Mouse (Mus musculus): ENCODE data around the gene Fbxw10. TPM values are rescaled to one million over a fixed set of nuclear protein-coding genes. Genes with fewer than 3 reads are reported as not detected.

Gene Fbxw10
- polyA plus RNA-seq, 1 experiment from 2014 or later: 0.03 TPM

- DNase-seq: no peak
- Histone ChIP-seq H3K9me3 (replicated peaks) (no peaks in the 10 kb centered on the region), H3K4me1 (replicated peaks) (peaks cover 26% of the 10 kb centered on the region), H3K9ac (no peak overlapping the region), H3K27me3 (no peaks in the 10 kb centered on the region), H3K27ac (no peak overlapping the region), H3K4me3 (replicated peaks) (no peak overlapping the region), H3K36me3 (no peaks in the 10 kb centered on the region), H3K4me2 (no peak overlapping the region)
- WGBS (ENCODE audit: insufficient replicate concordance): 48% methylated on average over 3 of the region's 3 CpGs
- ATAC-seq (ENCODE audit: low read depth): no peak
Measured at GRCm38 (mm10) chr11:62845730-62846129, 1.1 kb upstream of the Fbxw10 start.

- Histone ChIP-seq H3K4me2 (no peak overlapping the region), H3K27me3 (no peaks in the 10 kb centered on the region), H3K27ac (no peak overlapping the region), H3K9ac (no peak overlapping the region), H3K4me3 (replicated peaks) (no peak overlapping the region), H3K9me3 (replicated peaks) (no peaks in the 10 kb centered on the region), H3K4me1 (replicated peaks) (peaks cover 28% of the 10 kb centered on the region), H3K36me3 (no peaks in the 10 kb centered on the region)
- WGBS (ENCODE audit: insufficient replicate concordance): 53% methylated on average over 4 of the region's 4 CpGs
- ATAC-seq (ENCODE audit: low read depth): no peak
- no peak for DNase-seq
Measured at GRCm38 (mm10) chr11:62847655-62848191, 854 bp downstream of the Fbxw10 start.

- no peaks in the 10 kb centered on the region for H3K9me3 ChIP-seq (replicated peaks)
- DNase-seq (no peak), ATAC-seq (ENCODE audit: low read depth) (no peak)
- no peaks in the 10 kb centered on the region for H3K27me3 ChIP-seq
- no peak overlapping the region for H3K9ac ChIP-seq
- no peak overlapping the region for H3K27ac ChIP-seq
- no peak overlapping the region for H3K4me3 ChIP-seq (replicated peaks)
- H3K4me2 ChIP-seq: no peak overlapping the region
- no peaks in the 10 kb centered on the region for H3K36me3 ChIP-seq
- 50% methylated on average over 2 of the region's 2 CpGs for WGBS (ENCODE audit: insufficient replicate concordance)
- H3K4me1 ChIP-seq (replicated peaks): peaks cover 34% of the 10 kb centered on the region
Measured at GRCm38 (mm10) chr11:62848301-62848700, 1.4 kb downstream of the Fbxw10 start.

GRCm38 (mm10) chr11:62851199-62851598 is 4.3 kb downstream of the Fbxw10 start:
- Histone ChIP-seq H3K4me2 (no peak overlapping the region), H3K27ac (no peak overlapping the region), H3K27me3 (no peaks in the 10 kb centered on the region), H3K4me3 (replicated peaks) (no peak overlapping the region), H3K4me1 (replicated peaks) (peaks cover 31% of the 10 kb centered on the region), H3K9ac (no peak overlapping the region), H3K9me3 (replicated peaks) (no peaks in the 10 kb centered on the region), H3K36me3 (no peaks in the 10 kb centered on the region)
- WGBS (ENCODE audit: insufficient replicate concordance): 75% methylated on average over 1 of the region's 1 CpGs
- no peak for ATAC-seq (ENCODE audit: low read depth)
- DNase-seq: no peak

- Histone ChIP-seq H3K4me1 (replicated peaks) (peaks cover 17% of the 10 kb centered on the region), H3K27me3 (no peaks in the 10 kb centered on the region), H3K4me3 (replicated peaks) (no peak overlapping the region), H3K9me3 (replicated peaks) (no peaks in the 10 kb centered on the region), H3K4me2 (peak overlapping the region; percentile 22), H3K27ac (no peak overlapping the region), H3K9ac (no peak overlapping the region), H3K36me3 (no peaks in the 10 kb centered on the region)
- WGBS (ENCODE audit: insufficient replicate concordance): 51% methylated on average over 6 of the region's 6 CpGs
- DNase-seq (no peak), ATAC-seq (ENCODE audit: low read depth) (peak; percentile 93)
Measured at GRCm38 (mm10) chr11:62853334-62853733, 6.5 kb downstream of the Fbxw10 start.

GRCm38 (mm10) chr11:62865562-62865961 is 18.7 kb downstream of the Fbxw10 start:
- no peak for DNase-seq
- WGBS (ENCODE audit: insufficient replicate concordance): 50% methylated on average over 4 of the region's 4 CpGs
- H3K36me3 ChIP-seq: no peaks in the 10 kb centered on the region
- H3K4me1 ChIP-seq (replicated peaks): peaks cover 13% of the 10 kb centered on the region
- ATAC-seq (ENCODE audit: low read depth): no peak
- H3K27ac ChIP-seq: no peak overlapping the region
- no peak overlapping the region for H3K4me2 ChIP-seq
- no peaks in the 10 kb centered on the region for H3K9me3 ChIP-seq (replicated peaks)
- H3K4me3 ChIP-seq (replicated peaks): no peak overlapping the region
- no peak overlapping the region for H3K9ac ChIP-seq
- H3K27me3 ChIP-seq: no peaks in the 10 kb centered on the region; the same call in 1 of the 2 replicates

GRCm38 (mm10) chr11:62866685-62867084 is 19.8 kb downstream of the Fbxw10 start:
- Histone ChIP-seq H3K9ac (no peak overlapping the region), H3K27me3 (no peaks in the 10 kb centered on the region; the same call in 1 of the 2 replicates), H3K27ac (no peak overlapping the region), H3K36me3 (no peaks in the 10 kb centered on the region), H3K4me2 (no peak overlapping the region), H3K4me3 (replicated peaks) (no peak overlapping the region), H3K9me3 (replicated peaks) (no peaks in the 10 kb centered on the region), H3K4me1 (replicated peaks) (peaks cover 13% of the 10 kb centered on the region)
- WGBS (ENCODE audit: insufficient replicate concordance): 54% methylated on average over 7 of the region's 7 CpGs
- ATAC-seq (ENCODE audit: low read depth): no peak
- DNase-seq: no peak

GRCm38 (mm10) chr11:62869201-62869600 is 22.3 kb downstream of the Fbxw10 start:
- Histone ChIP-seq H3K36me3 (no peaks in the 10 kb centered on the region), H3K27ac (no peak overlapping the region), H3K4me2 (no peak overlapping the region), H3K9ac (no peak overlapping the region), H3K4me1 (replicated peaks) (peaks cover 13% of the 10 kb centered on the region), H3K9me3 (replicated peaks) (no peaks in the 10 kb centered on the region), H3K4me3 (replicated peaks) (no peak overlapping the region), H3K27me3 (no peaks in the 10 kb centered on the region; the same call in 1 of the 2 replicates)
- WGBS (ENCODE audit: insufficient replicate concordance): 72% methylated on average over 5 of the region's 5 CpGs
- DNase-seq (no peak), ATAC-seq (ENCODE audit: low read depth) (no peak)

- H3K4me3 ChIP-seq (replicated peaks): no peak overlapping the region
- H3K9me3 ChIP-seq (replicated peaks): no peaks in the 10 kb centered on the region
- ATAC-seq (ENCODE audit: low read depth) (peak; percentile 70), DNase-seq (no peak)
- H3K4me1 ChIP-seq (replicated peaks): peaks cover 13% of the 10 kb centered on the region
- H3K27me3 ChIP-seq: no peaks in the 10 kb centered on the region; the same call in 1 of the 2 replicates
- WGBS (ENCODE audit: insufficient replicate concordance): 46% methylated on average over 8 of the region's 8 CpGs
- no peaks in the 10 kb centered on the region for H3K36me3 ChIP-seq
- H3K4me2 ChIP-seq: no peak overlapping the region
- no peak overlapping the region for H3K27ac ChIP-seq
- H3K9ac ChIP-seq: no peak overlapping the region
Measured at GRCm38 (mm10) chr11:62869715-62870371, 23.0 kb downstream of the Fbxw10 start.

GRCm38 (mm10) chr11:62873479-62873878 is 26.6 kb downstream of the Fbxw10 start:
- H3K4me3 ChIP-seq (replicated peaks): no peak overlapping the region
- ATAC-seq (ENCODE audit: low read depth): no peak
- peaks cover 13% of the 10 kb centered on the region for H3K4me1 ChIP-seq (replicated peaks)
- DNase-seq: no peak
- no peak overlapping the region for H3K4me2 ChIP-seq
- H3K27ac ChIP-seq: no peak overlapping the region
- no peak overlapping the region for H3K9ac ChIP-seq
- no peaks in the 10 kb centered on the region for H3K9me3 ChIP-seq (replicated peaks)
- no peaks in the 10 kb centered on the region for H3K36me3 ChIP-seq
- H3K27me3 ChIP-seq: no peaks in the 10 kb centered on the region
- 65% methylated on average over 9 of the region's 9 CpGs for WGBS (ENCODE audit: insufficient replicate concordance)

GRCm38 (mm10) chr11:62875696-62876095 is 28.8 kb downstream of the Fbxw10 start:
- DNase-seq (no peak), ATAC-seq (ENCODE audit: low read depth) (no peak)
- Histone ChIP-seq H3K36me3 (no peaks in the 10 kb centered on the region), H3K27me3 (no peaks in the 10 kb centered on the region), H3K9me3 (replicated peaks) (no peaks in the 10 kb centered on the region), H3K27ac (no peak overlapping the region), H3K4me2 (no peak overlapping the region), H3K9ac (no peak overlapping the region), H3K4me3 (replicated peaks) (no peak overlapping the region), H3K4me1 (replicated peaks) (peaks cover 12% of the 10 kb centered on the region)
- 66% methylated on average over 1 of the region's 1 CpGs for WGBS (ENCODE audit: insufficient replicate concordance)

- H3K4me2 ChIP-seq: no peak overlapping the region
- H3K4me3 ChIP-seq (replicated peaks): no peak overlapping the region
- H3K27ac ChIP-seq: no peak overlapping the region
- no peaks in the 10 kb centered on the region for H3K9me3 ChIP-seq (replicated peaks)
- peaks cover 19% of the 10 kb centered on the region for H3K4me1 ChIP-seq (replicated peaks)
- ATAC-seq (ENCODE audit: low read depth) (no peak), DNase-seq (no peak)
- H3K27me3 ChIP-seq: no peaks in the 10 kb centered on the region
- no peak overlapping the region for H3K9ac ChIP-seq
- no peaks in the 10 kb centered on the region for H3K36me3 ChIP-seq
- WGBS (ENCODE audit: insufficient replicate concordance): 63% methylated on average over 4 of the region's 4 CpGs
Measured at GRCm38 (mm10) chr11:62876445-62876844, 29.6 kb downstream of the Fbxw10 start.

Data from liver, embryonic 13.5 days (tissue).